In genomic region chr1:120111766-120112165, GRCm38 (mm10) we compare ENCODE assay signal across 25 mouse cellular contexts. TPM values are rescaled to one million over a fixed set of nuclear protein-coding genes. Genes with fewer than 3 reads are reported as not detected.
DNase-seq lines count a peak whose midpoint lies in the region; ATAC-seq lines count a peak whose summit lies in the region.
"Had no signal": no experiment of that assay in that cellular context is flagged by ENCODE, and none has a peak within 500 bp of the region (broad histone marks: within the 10 kb centered on the region; RNA-seq: fewer than 3 reads in every experiment).

No protein-coding gene starts in this region.

- peaks cover 4% of the 10 kb centered on the region for H3K9me3 ChIP-seq in hindbrain, embryonic 16.5 days (ENCODE audit: control insufficient read depth, low read length)
- no peaks in the 10 kb centered on the region for H3K9me3 ChIP-seq in hindbrain, embryonic 14.5 days (ENCODE audit: control insufficient read depth, low read length)
- H3K9me3 ChIP-seq in kidney, embryonic 16.5 days (ENCODE audit: low read length), result peaks cover 9% of the 10 kb centered on the region
- 0 out of 2 replicates have a peak, but pooled peaks cover 4% of the 10 kb centered on the region for H3K9me3 ChIP-seq in neural tube, embryonic 13.5 days
- H3K9me3 ChIP-seq: lung, embryonic 15.5 days; midbrain, embryonic 13.5 days had no signal

- H3K27ac ChIP-seq in hindbrain, embryonic 16.5 days (ENCODE audit: low read depth, low read length), result 0 out of 2 replicates have a peak overlapping the region, but pooled peaks have one; percentile 34
- H3K27ac ChIP-seq in hindbrain, embryonic 14.5 days, result no peak overlapping the region
- no peak overlapping the region for H3K27ac ChIP-seq in kidney, embryonic 16.5 days (ENCODE audit: low read length)
- H3K27ac ChIP-seq in neural tube, embryonic 13.5 days (replicated peaks), result 0 out of 2 replicates have a peak overlapping the region, but pooled peaks have one; percentile 24
- H3K27ac ChIP-seq: forebrain, embryonic 12.5 days; gastrocnemius, adult 2 months; kidney, postnatal 0 days; left cerebral cortex, adult 2 months; liver, embryonic 14.5 days; lung, embryonic 15.5 days; midbrain, embryonic 13.5 days; neural tube, embryonic 12.5 days had no signal

- H3K4me2 ChIP-seq in hindbrain, embryonic 16.5 days (ENCODE audit: low read length), result no peak overlapping the region
- H3K4me2 ChIP-seq in hindbrain, embryonic 14.5 days (replicated peaks), result no peak overlapping the region
- H3K4me2 ChIP-seq in kidney, embryonic 16.5 days (replicated peaks; ENCODE audit: low read depth, low read length), result no peak overlapping the region
- H3K4me2 ChIP-seq in neural tube, embryonic 13.5 days, result no peak overlapping the region
- H3K4me2 ChIP-seq: forebrain, embryonic 12.5 days; lung, embryonic 15.5 days; midbrain, embryonic 13.5 days; neural tube, embryonic 12.5 days had no signal

- WGBS in hindbrain, embryonic 16.5 days, result 89% methylated on average over 8 of the region's 8 CpGs
- 90% methylated on average over 8 of the region's 8 CpGs for WGBS in hindbrain, embryonic 14.5 days
- 87% methylated on average over 8 of the region's 8 CpGs for WGBS in kidney, embryonic 16.5 days
- 87% methylated on average over 8 of the region's 8 CpGs for WGBS in neural tube, embryonic 13.5 days

- no peaks in the 10 kb centered on the region for H3K27me3 ChIP-seq in hindbrain, embryonic 16.5 days (replicated peaks; ENCODE audit: control insufficient read depth, insufficient read depth, low read length)
- H3K27me3 ChIP-seq in hindbrain, embryonic 14.5 days (ENCODE audit: control insufficient read depth, insufficient read depth, low read length), result no peaks in the 10 kb centered on the region
- no peaks in the 10 kb centered on the region for H3K27me3 ChIP-seq in kidney, embryonic 16.5 days (ENCODE audit: insufficient read depth, low read length)
- no peaks in the 10 kb centered on the region for H3K27me3 ChIP-seq in neural tube, embryonic 13.5 days
- H3K27me3 ChIP-seq: forebrain, embryonic 12.5 days; lung, embryonic 15.5 days; midbrain, embryonic 13.5 days; neural tube, embryonic 12.5 days had no signal

- DNase-seq in hindbrain, embryonic 14.5 days (ENCODE audit: low spot score), result no peak
- DNase-seq in kidney, postnatal 25 days, result peak; percentile 27 to 76
- DNase-seq in neural tube, embryonic 10.5 days (ENCODE audit: extremely low spot score, low spot score), result no peak
- no peak for DNase-seq in cerebellum, adult 9-11 months
- DNase-seq: cerebellum, adult 11 months; cerebellum, postnatal 10 days; gastrocnemius, adult 2 months; heart, postnatal 4 days; layer of hippocampus, adult 9-11 months; left cerebral cortex, postnatal 4 days; lung, postnatal 36 days; thymus, postnatal 25 days had no signal

- no peak for ATAC-seq in hindbrain, embryonic 16.5 days
- no peak for ATAC-seq in hindbrain, embryonic 14.5 days (ENCODE audit: low FRiP score)
- ATAC-seq in kidney, embryonic 16.5 days (ENCODE audit: low FRiP score, low TSS enrichment), result no peak
- ATAC-seq in neural tube, embryonic 13.5 days (ENCODE audit: low read depth), result no peak
- ATAC-seq: inflammation-experienced regulatory T-cells, adult 6 months; midbrain, embryonic 13.5 days had no signal

- H3K9ac ChIP-seq in hindbrain, embryonic 16.5 days (ENCODE audit: low read depth, low read length), result no peak overlapping the region
- no peak overlapping the region for H3K9ac ChIP-seq in hindbrain, embryonic 14.5 days
- no peak overlapping the region for H3K9ac ChIP-seq in kidney, embryonic 16.5 days (replicated peaks; ENCODE audit: low read length)
- no peak overlapping the region for H3K9ac ChIP-seq in neural tube, embryonic 13.5 days
- H3K9ac ChIP-seq: forebrain, embryonic 12.5 days; liver, embryonic 14.5 days; lung, embryonic 15.5 days; midbrain, embryonic 13.5 days; neural tube, embryonic 12.5 days had no signal

- peaks cover 24% of the 10 kb centered on the region for H3K36me3 ChIP-seq in hindbrain, embryonic 16.5 days (ENCODE audit: control insufficient read depth, insufficient read depth, low read length)
- H3K36me3 ChIP-seq in hindbrain, embryonic 14.5 days (replicated peaks; ENCODE audit: control insufficient read depth, insufficient read depth), result peaks cover 29% of the 10 kb centered on the region
- peaks cover 37% of the 10 kb centered on the region for H3K36me3 ChIP-seq in kidney, embryonic 16.5 days (ENCODE audit: insufficient read depth, low read length)
- H3K36me3 ChIP-seq in neural tube, embryonic 13.5 days, result peaks cover 40% of the 10 kb centered on the region

- no peak overlapping the region for H3K4me3 ChIP-seq in hindbrain, embryonic 16.5 days (ENCODE audit: low read length)
- no peak overlapping the region for H3K4me3 ChIP-seq in hindbrain, embryonic 14.5 days (replicated peaks; ENCODE audit: low read length)
- no peak overlapping the region for H3K4me3 ChIP-seq in kidney, embryonic 16.5 days (ENCODE audit: low read length)
- H3K4me3 ChIP-seq in neural tube, embryonic 13.5 days, result no peak overlapping the region
- H3K4me3 ChIP-seq: erythroblast, embryonic 14.5 days; forebrain, embryonic 12.5 days; gastrocnemius, adult 2 months; left cerebral cortex, adult 2 months; lung, embryonic 15.5 days; megakaryocyte, embryonic 14.5 days; midbrain, embryonic 13.5 days; neural tube, embryonic 12.5 days had no signal

- no peaks in the 10 kb centered on the region; the same call in 1 of the 2 replicates for H3K4me1 ChIP-seq in hindbrain, embryonic 16.5 days (ENCODE audit: control insufficient read depth, insufficient read depth, low read depth, low read length)
- H3K4me1 ChIP-seq in hindbrain, embryonic 14.5 days (replicated peaks; ENCODE audit: control insufficient read depth, insufficient read depth, low read length), result no peaks in the 10 kb centered on the region
- no peaks in the 10 kb centered on the region for H3K4me1 ChIP-seq in kidney, embryonic 16.5 days (ENCODE audit: insufficient read depth, low read length)
- peaks cover 15% of the 10 kb centered on the region for H3K4me1 ChIP-seq in neural tube, embryonic 13.5 days (replicated peaks)
- H3K4me1 ChIP-seq: lung, embryonic 15.5 days; midbrain, embryonic 13.5 days had no signal

RNA-seq across cellular contexts. Expression of gene Dbi, which starts 9.1 kb away (rescaled TPM):
- polyA plus RNA-seq in hindbrain, embryonic 16.5 days (2015; fragmentation: Nextera tagmentation; extraction: Ambion mirVana), result 1,503 and 1,756 TPM in 2 replicates
- polyA plus RNA-seq in hindbrain, embryonic 14.5 days (2014; fragmentation: Nextera tagmentation; extraction: Ambion mirVana), result 1,408 and 1,660 TPM in 2 replicates
- polyA plus RNA-seq in kidney, embryonic 16.5 days (2015; fragmentation: Nextera tagmentation; extraction: Ambion mirVana), result 658 and 708 TPM in 2 replicates
- polyA plus RNA-seq in neural tube, embryonic 13.5 days (2015; fragmentation: Nextera tagmentation; extraction: Ambion mirVana), result 2,051 and 2,328 TPM in 2 replicates

RNA-seq across cellular contexts. Expression of gene 3110009E18Rik, which starts 9.2 kb away (rescaled TPM):
- 9.3 and 13.3 TPM in 2 replicates for polyA plus RNA-seq in hindbrain, embryonic 16.5 days (2015; fragmentation: Nextera tagmentation; extraction: Ambion mirVana)
- 14.5 and 16.3 TPM in 2 replicates for polyA plus RNA-seq in hindbrain, embryonic 14.5 days (2014; fragmentation: Nextera tagmentation; extraction: Ambion mirVana)
- polyA plus RNA-seq in kidney, embryonic 16.5 days (2015; fragmentation: Nextera tagmentation; extraction: Ambion mirVana), result 13.5 and 16.7 TPM in 2 replicates
- polyA plus RNA-seq in neural tube, embryonic 13.5 days (2015; fragmentation: Nextera tagmentation; extraction: Ambion mirVana), result 17.6 and 20.9 TPM in 2 replicates
- polyA plus RNA-seq: erythroblast, embryonic 14.5 days had no signal

RNA-seq across cellular contexts. Expression of gene Tmem37, which starts 37.9 kb away (rescaled TPM):
- 7.7 and 10.1 TPM in 2 replicates for polyA plus RNA-seq in hindbrain, embryonic 16.5 days (2015; fragmentation: Nextera tagmentation; extraction: Ambion mirVana)
- polyA plus RNA-seq in hindbrain, embryonic 14.5 days (2014; fragmentation: Nextera tagmentation; extraction: Ambion mirVana), result 7.5 and 10.1 TPM in 2 replicates
- 78.9 and 83.5 TPM in 2 replicates for polyA plus RNA-seq in kidney, embryonic 16.5 days (2015; fragmentation: Nextera tagmentation; extraction: Ambion mirVana)
- polyA plus RNA-seq in neural tube, embryonic 13.5 days (2015; fragmentation: Nextera tagmentation; extraction: Ambion mirVana), result 7.7 and 9.8 TPM in 2 replicates

Comparison
In these comparisons a context has a peak if more than half of its experiments do, and no peak if none do; other contexts are left out.
1. H3K27ac ChIP-seq: peak in hindbrain, embryonic 16.5 days (single experiment) and neural tube, embryonic 13.5 days (single experiment); none in hindbrain, embryonic 14.5 days (single experiment) and kidney, embryonic 16.5 days (single experiment).
2. DNase-seq: peak in kidney, postnatal 25 days (2 of 2); none in hindbrain, embryonic 14.5 days (single experiment), neural tube, embryonic 10.5 days (single experiment) and cerebellum, adult 9-11 months (single experiment).